Mouse (Mus musculus) small intestine, adult 2 months (tissue): ENCODE data around the gene Obp2b. TPM values are rescaled to one million over a fixed set of nuclear protein-coding genes. Genes with fewer than 3 reads are reported as not detected.

Experiments used
- H3K27ac ChIP-seq: fragments of 200-500 bp; 2 replicates; pipeline ENCODE4 v1.5.1; 2012; ENCODE audit warnings: low read depth, low read length, control low read depth, inconsistent platforms; ENCODE audit not compliant: insufficient read depth
- H3K27me3 ChIP-seq: fragments of 200-500 bp; 2 replicates; pipeline ENCODE4 v1.6.1; 2012; ENCODE audit warnings: mild to moderate bottlenecking, moderate library complexity, low read length, inconsistent platforms; ENCODE audit not compliant: control insufficient read depth, insufficient read depth
- H3K36me3 ChIP-seq: fragments of 200-500 bp; 2 replicates; pipeline ENCODE4 v1.6.1; 2012; ENCODE audit warnings: mild to moderate bottlenecking, low read length, control low read depth, inconsistent platforms; ENCODE audit not compliant: control insufficient read depth, insufficient read depth
- H3K4me1 ChIP-seq: fragments of 200-500 bp; 2 replicates; pipeline ENCODE4 v1.6.1; 2012; ENCODE audit warnings: low read length, inconsistent platforms, mixed read lengths; ENCODE audit not compliant: control insufficient read depth, insufficient read depth, insufficient read length
- H3K4me3 ChIP-seq: fragments of 200-500 bp; 2 replicates; pipeline ENCODE4 v1.5.1; 2012; ENCODE audit warnings: low read depth, mild to moderate bottlenecking, control low read depth, inconsistent platforms, low read length, moderate library complexity
- CTCF ChIP-seq: fragments of 200-500 bp; IDR thresholded peaks from 2 replicates; pipeline ENCODE4 v1.5.1; 2012; ENCODE audit warnings: low read depth, mild to moderate bottlenecking, control low read depth, inconsistent platforms, low read length, moderate library complexity, mixed read lengths; ENCODE audit not compliant: insufficient replicate concordance, insufficient read length; ENCODE audit errors: extremely low read depth
- POLR2A ChIP-seq: fragments of 200-500 bp; IDR thresholded peaks from 2 replicates; pipeline ENCODE4 v1.6.1; 2012; ENCODE audit warnings: low read depth, mild to moderate bottlenecking, control low read depth, inconsistent platforms, low read length, moderate library complexity
- WGBS: fragments of 180-500 bp; shearing (Covaris S2); methylation state at CpG from one replicate; pipeline ENCODE4 v1.1.7; 2018; 5-methylcytosine and 5-hydroxymethylcytosine counted together
- polyA plus RNA-seq: library from polyadenylated mRNA; depleted of rRNA; stranded (reverse); fragments of >200 nt; gene quantifications from 2 replicates; pipeline ENCODE4 v1.2.3, GENCODE M21; 2012; rRNA removed

The Obp2b gene
- polyA plus RNA-seq, 1 experiment = not detected

GRCm38 (mm10) chr2:25775991-25776390 is 39.2 kb downstream of the Obp2b start:
- Histone ChIP-seq H3K4me3 (no peak overlapping the region), H3K4me1 (no peaks in the 10 kb centered on the region), H3K36me3 (no peaks in the 10 kb centered on the region), H3K27ac (no peak overlapping the region), H3K27me3 (no peaks in the 10 kb centered on the region)
- no peak for TF ChIP-seq CTCF
- TF ChIP-seq POLR2A = no peak
- WGBS = 61% methylated on average over 3 of the region's 3 CpGs

- Histone ChIP-seq H3K27ac (no peak within 1 kb of the TSS), H3K27me3 (no peaks in the 10 kb centered on the region), H3K4me1 (no peaks in the 10 kb centered on the region), H3K4me3 (no peak within 1 kb of the TSS), H3K36me3 (no peaks in the 10 kb centered on the region)
- 67% methylated on average over 1 of the region's 1 CpGs for WGBS
- TF ChIP-seq CTCF (no peak), POLR2A (no peak)
These were observed 39.9 kb downstream of the Obp2b start, which contains the start of gene Lcn11 for GRCm38 (mm10) chr2:25776717-25777116. Gene Lcn11, plus strand, starts transcription at chr2:25777017.

GRCm38 (mm10) chr2:25779076-25779475 is 42.3 kb downstream of the Obp2b start:
- Histone ChIP-seq H3K4me1 (no peaks in the 10 kb centered on the region), H3K27ac (no peak overlapping the region), H3K4me3 (no peak overlapping the region), H3K27me3 (no peaks in the 10 kb centered on the region), H3K36me3 (no peaks in the 10 kb centered on the region)
- TF ChIP-seq CTCF (no peak), POLR2A (no peak)
- 82% methylated on average over 9 of the region's 9 CpGs for WGBS

- Histone ChIP-seq H3K36me3 (no peaks in the 10 kb centered on the region), H3K27ac (no peak overlapping the region), H3K27me3 (no peaks in the 10 kb centered on the region), H3K4me3 (no peak overlapping the region), H3K4me1 (no peaks in the 10 kb centered on the region)
- TF ChIP-seq POLR2A = no peak
- no peak for TF ChIP-seq CTCF
- WGBS = 30% methylated on average over 4 of the region's 4 CpGs
These were observed 44.1 kb downstream of the Obp2b start for GRCm38 (mm10) chr2:25780921-25781320.

GRCm38 (mm10) chr2:25781957-25782356 is 45.1 kb downstream of the Obp2b start, which contains the start of gene Gm13539:
Gene Gm13539, plus strand, starts transcription at chr2:25782257.
- no peaks in the 10 kb centered on the region for H3K36me3 ChIP-seq
- no peak within 1 kb of the TSS for H3K27ac ChIP-seq
- no peaks in the 10 kb centered on the region for H3K27me3 ChIP-seq
- H3K4me1 ChIP-seq = no peaks in the 10 kb centered on the region
- TF ChIP-seq CTCF = no peak
- TF ChIP-seq POLR2A = no peak
- no peak within 1 kb of the TSS for H3K4me3 ChIP-seq
- 79% methylated on average over 3 of the region's 3 CpGs for WGBS

- no peak for TF ChIP-seq POLR2A
- no peaks in the 10 kb centered on the region for H3K4me1 ChIP-seq
- no peaks in the 10 kb centered on the region for H3K27me3 ChIP-seq
- H3K4me3 ChIP-seq = no peak overlapping the region
- 65% methylated on average over 5 of the region's 5 CpGs for WGBS
- H3K36me3 ChIP-seq = no peaks in the 10 kb centered on the region
- no peak overlapping the region for H3K27ac ChIP-seq
These were observed 48.9 kb downstream of the Obp2b start for GRCm38 (mm10) chr2:25785573-25786322.

GRCm38 (mm10) chr2:25789092-25789491 is 52.3 kb downstream of the Obp2b start:
- TF ChIP-seq POLR2A (no peak), CTCF (no peak)
- Histone ChIP-seq H3K27me3 (no peaks in the 10 kb centered on the region), H3K4me3 (no peak overlapping the region), H3K27ac (no peak overlapping the region), H3K4me1 (no peaks in the 10 kb centered on the region), H3K36me3 (no peaks in the 10 kb centered on the region)
- WGBS = 56% methylated on average over 3 of the region's 3 CpGs

Other genes with a start within 250 kb of the Obp2b start
- not detected in 2 replicates for gene Lcn12, start 243.1 kb upstream of the Obp2b start, polyA plus RNA-seq
- 32.0 and 34.0 TPM in 2 replicates for gene Fbxw5, start 236.3 kb upstream of the Obp2b start, polyA plus RNA-seq
- gene C8g, start 235.3 kb upstream of the Obp2b start, polyA plus RNA-seq = 2.1 and 2.2 TPM in 2 replicates
- gene Traf2, start 190.1 kb upstream of the Obp2b start, polyA plus RNA-seq = 8.2 and 13.7 TPM in 2 replicates
- gene Edf1, start 179.2 kb upstream of the Obp2b start, polyA plus RNA-seq = 209 and 413 TPM in 2 replicates
- 0.52 and 1.1 TPM in 2 replicates for gene Mamdc4, start 162.2 kb upstream of the Obp2b start, polyA plus RNA-seq
- 15.8 and 29.7 TPM in 2 replicates for gene Phpt1, start 161.8 kb upstream of the Obp2b start, polyA plus RNA-seq
- 1.7 and 2.2 TPM in 2 replicates for gene Ajm1, start 155.3 kb upstream of the Obp2b start, polyA plus RNA-seq
- gene Rabl6, start 128.5 kb upstream of the Obp2b start, polyA plus RNA-seq = 35.3 and 47.6 TPM in 2 replicates
- gene Ccdc183, start 119.3 kb upstream of the Obp2b start, polyA plus RNA-seq = not detected in 2 replicates
- gene Tmem141, start 115.0 kb upstream of the Obp2b start, polyA plus RNA-seq = 10.0 and 11.7 TPM in 2 replicates
- gene Fcna, start 109.0 kb upstream of the Obp2b start, polyA plus RNA-seq = 0.65 and 1.4 TPM in 2 replicates
- gene Lcn8, start 83.9 kb upstream of the Obp2b start, polyA plus RNA-seq = not detected in 2 replicates
- not detected in 2 replicates for gene Lcn5, start 79.1 kb upstream of the Obp2b start, polyA plus RNA-seq
- not detected in 2 replicates for gene Lcn6, start 60.2 kb upstream of the Obp2b start, polyA plus RNA-seq
- not detected in 2 replicates for gene Lcn10, start 54.3 kb upstream of the Obp2b start, polyA plus RNA-seq
- not detected in 2 replicates for gene Obp2a, start 37.0 kb upstream of the Obp2b start, polyA plus RNA-seq
- gene Bmyc, start 30.3 kb upstream of the Obp2b start, polyA plus RNA-seq = 22.9 and 28.4 TPM in 2 replicates
- not detected in 2 replicates for gene Lcn3, start 28.6 kb downstream of the Obp2b start, polyA plus RNA-seq
- not detected in 2 replicates for gene Lcn11, start 40.0 kb downstream of the Obp2b start, polyA plus RNA-seq
- gene Gm13539, start 45.2 kb downstream of the Obp2b start, polyA plus RNA-seq = not detected in 2 replicates
- gene Glt6d1, start 78.8 kb downstream of the Obp2b start, polyA plus RNA-seq = not detected in 2 replicates
- not detected in 2 replicates for gene Lcn9, start 86.1 kb downstream of the Obp2b start, polyA plus RNA-seq
- not detected in 2 replicates for gene Sohlh1, start 110.2 kb downstream of the Obp2b start, polyA plus RNA-seq
- gene Kcnt1, start 126.7 kb downstream of the Obp2b start, polyA plus RNA-seq = 1.2 and 2.1 TPM in 2 replicates
- gene Camsap1, start 246.3 kb downstream of the Obp2b start, polyA plus RNA-seq = 4.4 and 4.6 TPM in 2 replicates